8 mouse cellular contexts compared by ENCODE assay signal in genomic region chr19:53076238-53076981, GRCm38 (mm10). TPM values are rescaled to one million over a fixed set of nuclear protein-coding genes. Genes with fewer than 3 reads are reported as not detected.
DNase-seq lines count a peak whose midpoint lies in the region; ATAC-seq lines count a peak whose summit lies in the region.

No protein-coding gene starts in this region.

- H3K4me1 ChIP-seq in intestine, embryonic 15.5 days (replicated peaks) = peaks cover 35% of the 10 kb centered on the region
- peaks cover 44% of the 10 kb centered on the region for H3K4me1 ChIP-seq in intestine, embryonic 16.5 days (ENCODE audit: control insufficient read depth, insufficient read depth, low read length)
- H3K4me1 ChIP-seq in embryonic facial prominence, embryonic 10.5 days = peaks cover 51% of the 10 kb centered on the region
- peaks cover 71% of the 10 kb centered on the region for H3K4me1 ChIP-seq in lung, embryonic 15.5 days

- no peak overlapping the region for H3K4me3 ChIP-seq in intestine, embryonic 15.5 days (replicated peaks)
- no peak overlapping the region for H3K4me3 ChIP-seq in intestine, embryonic 16.5 days (ENCODE audit: low read length)
- no peak overlapping the region for H3K4me3 ChIP-seq in embryonic facial prominence, embryonic 10.5 days
- H3K4me3 ChIP-seq in lung, embryonic 15.5 days = no peak overlapping the region

- no peaks in the 10 kb centered on the region for H3K36me3 ChIP-seq in intestine, embryonic 15.5 days
- H3K36me3 ChIP-seq in intestine, embryonic 16.5 days (ENCODE audit: control insufficient read depth, insufficient read depth, low read length) = no peaks in the 10 kb centered on the region
- no peaks in the 10 kb centered on the region for H3K36me3 ChIP-seq in embryonic facial prominence, embryonic 10.5 days (replicated peaks)
- H3K36me3 ChIP-seq in lung, embryonic 15.5 days = no peaks in the 10 kb centered on the region

- no peak for ATAC-seq in intestine, embryonic 15.5 days
- no peak for ATAC-seq in intestine, embryonic 16.5 days
- ATAC-seq in lung, embryonic 15.5 days (ENCODE audit: borderline replicate concordance, extremely low read depth, low FRiP score, low TSS enrichment) = peak; percentile 66
- no peak for ATAC-seq in inflammation-experienced regulatory T-cells, adult 6 months
- ATAC-seq in monocyte, adult 5-6 weeks (replicated peaks; ENCODE audit: insufficient number of reproducible peaks, low FRiP score, low TSS enrichment, poor library complexity, severe bottlenecking) = no peak

- 70% methylated on average over 18 of the region's 18 CpGs for WGBS in intestine, embryonic 15.5 days
- WGBS in intestine, embryonic 16.5 days = 73% methylated on average over 18 of the region's 18 CpGs
- WGBS in embryonic facial prominence, embryonic 10.5 days = 80% methylated on average over 18 of the region's 18 CpGs
- 49% methylated on average over 18 of the region's 18 CpGs for WGBS in lung, embryonic 15.5 days

- H3K9me3 ChIP-seq in intestine, embryonic 15.5 days = no peaks in the 10 kb centered on the region
- H3K9me3 ChIP-seq in intestine, embryonic 16.5 days (ENCODE audit: control insufficient read depth, low read length) = no peaks in the 10 kb centered on the region
- H3K9me3 ChIP-seq in embryonic facial prominence, embryonic 10.5 days = no peaks in the 10 kb centered on the region
- H3K9me3 ChIP-seq in lung, embryonic 15.5 days = no peaks in the 10 kb centered on the region

- no peak overlapping the region for H3K4me2 ChIP-seq in intestine, embryonic 15.5 days (replicated peaks)
- H3K4me2 ChIP-seq in intestine, embryonic 16.5 days (ENCODE audit: low read depth, low read length) = no peak overlapping the region
- peak overlapping the region; percentile 23 for H3K4me2 ChIP-seq in lung, embryonic 15.5 days

- DNase-seq in embryonic facial prominence, embryonic 10.5 days (ENCODE audit: low spot score) = no peak
- peak; percentile 65 to 76 for DNase-seq in kidney, postnatal 36 days
- no peak for DNase-seq in adrenal gland, postnatal 36 days

- H3K27me3 ChIP-seq in intestine, embryonic 15.5 days (replicated peaks) = no peaks in the 10 kb centered on the region
- no peaks in the 10 kb centered on the region for H3K27me3 ChIP-seq in intestine, embryonic 16.5 days (replicated peaks; ENCODE audit: control insufficient read depth, insufficient read depth, low read length)
- no peaks in the 10 kb centered on the region for H3K27me3 ChIP-seq in embryonic facial prominence, embryonic 10.5 days (replicated peaks; ENCODE audit: low read depth, poor library complexity, severe bottlenecking)
- no peaks in the 10 kb centered on the region for H3K27me3 ChIP-seq in lung, embryonic 15.5 days

- H3K9ac ChIP-seq in intestine, embryonic 15.5 days = no peak overlapping the region
- no peak overlapping the region for H3K9ac ChIP-seq in intestine, embryonic 16.5 days (ENCODE audit: low read depth, low read length)
- H3K9ac ChIP-seq in lung, embryonic 15.5 days = no peak overlapping the region

- 0 out of 2 replicates have a peak overlapping the region, but pooled peaks have one; percentile 2 for H3K27ac ChIP-seq in intestine, embryonic 15.5 days
- no peak overlapping the region for H3K27ac ChIP-seq in intestine, embryonic 16.5 days (ENCODE audit: low read length)
- H3K27ac ChIP-seq in embryonic facial prominence, embryonic 10.5 days (replicated peaks) = peak overlapping the region; percentile 53; the same call in 1 of the 2 replicates
- peak overlapping the region; percentile 88 for H3K27ac ChIP-seq in lung, embryonic 15.5 days

RNA-seq across cellular contexts. Expression of gene Xpnpep1, which starts 36.4 kb away (rescaled TPM):
- polyA plus RNA-seq in intestine, embryonic 15.5 days (2015; fragmentation: Nextera tagmentation; extraction: Ambion mirVana) = 182 and 206 TPM in 2 replicates
- polyA plus RNA-seq in intestine, embryonic 16.5 days (2015; fragmentation: Nextera tagmentation; extraction: Ambion mirVana) = 231 and 264 TPM in 2 replicates
- polyA plus RNA-seq in embryonic facial prominence, embryonic 10.5 days (2016; fragmentation: Nextera tagmentation; extraction: Ambion mirVana) = 158 and 159 TPM in 2 replicates
- 167 and 169 TPM in 2 replicates for polyA plus RNA-seq in lung, embryonic 15.5 days (2015; fragmentation: Nextera tagmentation; extraction: Ambion mirVana)
- total RNA-seq in adrenal gland, postnatal 36 days (2021) = 10 to 100 TPM; 87.8 to 98.7 TPM
- polyA plus RNA-seq in inflammation-experienced regulatory T-cells, adult 6 months (2017; shearing (Covaris generic)) = 10 to 100 TPM; 53.6 to 68.4 (median 60.5) TPM
- 48.5 to 69.7 TPM (median 51.8 TPM) in 3 replicates for total RNA-seq in monocyte, adult 5-6 weeks (2017)

Comparison
In these comparisons a context has a peak if more than half of its experiments do, and no peak if none do; other contexts are left out.
1. DNase-seq: peak in kidney, postnatal 36 days (2 of 2); none in embryonic facial prominence, embryonic 10.5 days (single experiment) and adrenal gland, postnatal 36 days (0 of 2).